Mouse (Mus musculus) Muller cell, postnatal 12 days (primary cell): ENCODE measurements around the gene Mgp.
A peak's percentile ranks its signal among the peaks of the same experiment; 100 is the strongest.

Experiments used
- DNase-seq: peaks from one replicate; pipeline ENCODE4 v3.0.0-alpha.2; 2015; ENCODE audit errors: inconsistent ontology term

Mgp gene

GRCm38 (mm10) chr6:136875670-136876069 lies at the start of gene Mgp:
Mgp (minus strand) TSS chr6:136875823.
- no peak for DNase-seq

GRCm38 (mm10) chr6:136925049-136925448 lies 49.4 kb upstream of the Mgp start:
- no peak for DNase-seq

GRCm38 (mm10) chr6:136923532-136923931 lies 47.9 kb upstream of the Mgp start, which contains the start of gene Pde6h:
Pde6h (plus strand) TSS chr6:136923832.
- no peak for DNase-seq

GRCm38 (mm10) chr6:136922871-136923270 lies 47.2 kb upstream of the Mgp start:
- no peak for DNase-seq

GRCm38 (mm10) chr6:136922080-136922479 lies 46.5 kb upstream of the Mgp start, which contains the start of gene Erp27:
Erp27 (minus strand) TSS chr6:136922180.
- no peak for DNase-seq

GRCm38 (mm10) chr6:136921601-136922000 lies 46.0 kb upstream of the Mgp start:
- no peak for DNase-seq

- DNase-seq: peak; percentile 31
Measured at GRCm38 (mm10) chr6:136920320-136921257, 45.0 kb upstream of the Mgp start.

GRCm38 (mm10) chr6:136917885-136918284 lies 42.3 kb upstream of the Mgp start:
- no peak for DNase-seq

- no peak for DNase-seq
Measured at GRCm38 (mm10) chr6:136915721-136916395, 40.2 kb upstream of the Mgp start.

- no peak for DNase-seq
Measured at GRCm38 (mm10) chr6:136914234-136914633, 38.6 kb upstream of the Mgp start.

GRCm38 (mm10) chr6:136913384-136914126 lies 37.9 kb upstream of the Mgp start:
- DNase-seq: no peak

- DNase-seq: no peak
Measured at GRCm38 (mm10) chr6:136912751-136913265, 37.2 kb upstream of the Mgp start.

- DNase-seq: no peak
Measured at GRCm38 (mm10) chr6:136910247-136910890, 34.7 kb upstream of the Mgp start.

- DNase-seq: no peak
Measured at GRCm38 (mm10) chr6:136906937-136907293, 31.3 kb upstream of the Mgp start.

- DNase-seq: no peak
Measured at GRCm38 (mm10) chr6:136906283-136906936, 30.8 kb upstream of the Mgp start.

- no peak for DNase-seq
Measured at GRCm38 (mm10) chr6:136903885-136904470, 28.4 kb upstream of the Mgp start.

- DNase-seq: no peak
Measured at GRCm38 (mm10) chr6:136902527-136902926, 26.9 kb upstream of the Mgp start.

GRCm38 (mm10) chr6:136901010-136901409 lies 25.4 kb upstream of the Mgp start:
- DNase-seq: no peak

- peak; percentile 10 for DNase-seq
Measured at GRCm38 (mm10) chr6:136900369-136901009, 24.9 kb upstream of the Mgp start.

GRCm38 (mm10) chr6:136898954-136899353 lies 23.3 kb upstream of the Mgp start:
- no peak for DNase-seq
